Mouse (Mus musculus) liver, embryonic 16.5 days (tissue): ENCODE data around the gene Agap1. TPM values are rescaled to one million over a fixed set of nuclear protein-coding genes. Genes with fewer than 3 reads are reported as not detected.

ENCODE experiments used
- ATAC-seq: fragments of 200-750 bp; cut with Nextera tagmentation; 2 replicates; pipeline ENCODE4 v1.8.0; 2017; ENCODE audit warnings: low read depth, mild to moderate bottlenecking, moderate number of reproducible peaks, moderate library complexity
- H3K27ac ChIP-seq: fragments of 300-500 bp; sonication (generic); 2 replicates; pipeline ENCODE4 v1.5.1; 2014; ENCODE audit warnings: mild to moderate bottlenecking, low read length
- H3K27me3 ChIP-seq: fragments of 300-500 bp; sonication (generic); 2 replicates; pipeline ENCODE4 v1.6.1; 2014; ENCODE audit warnings: low read depth, low read length, mixed read lengths; ENCODE audit not compliant: control insufficient read depth, insufficient read depth
- H3K36me3 ChIP-seq: fragments of 300-500 bp; sonication (generic); 2 replicates; pipeline ENCODE4 v1.6.1; 2014; ENCODE audit warnings: mild to moderate bottlenecking; ENCODE audit not compliant: control insufficient read depth, insufficient read depth
- H3K4me1 ChIP-seq: fragments of 300-500 bp; sonication (generic); 2 replicates; pipeline ENCODE4 v1.6.1; 2014; ENCODE audit warnings: low read depth, low read length, mixed read lengths; ENCODE audit not compliant: control insufficient read depth
- H3K4me2 ChIP-seq: fragments of 300-500 bp; sonication (generic); 2 replicates; pipeline ENCODE4 v1.6.1; 2014; ENCODE audit warnings: low read depth, low read length, mixed read lengths
- H3K4me3 ChIP-seq: fragments of 300-500 bp; sonication (generic); 2 replicates; pipeline ENCODE4 v1.5.1; 2014; ENCODE audit warnings: low read depth, mild to moderate bottlenecking, low read length
- H3K9ac ChIP-seq: fragments of 300-500 bp; sonication (generic); 2 replicates; pipeline ENCODE4 v1.6.1; 2014; ENCODE audit warnings: low read depth, low read length
- H3K9me3 ChIP-seq: fragments of 300-500 bp; sonication (generic); replicated peaks from 2 replicates; pipeline ENCODE4 v1.6.1; 2016; ENCODE audit warnings: low read length; ENCODE audit not compliant: control insufficient read depth
- WGBS: fragments of 180-500 bp; shearing (Covaris S2); extraction: QIAGEN DNeasy Blood & Tissue Kit; methylation state at CpG from one replicate; pipeline ENCODE4 v1.1.7; 2014; ENCODE audit not compliant: insufficient replicate concordance; 5-methylcytosine and 5-hydroxymethylcytosine counted together
- polyA plus RNA-seq: library from polyadenylated mRNA; unstranded; fragments of >200 nt; fragmentation: Nextera tagmentation; extraction: Ambion mirVana; gene quantifications from 2 replicates; pipeline ENCODE4 v1.2.1, GENCODE M21; 2015

Agap1 gene
- polyA plus RNA-seq, 1 experiment from 2014 or later = 1.1 TPM

GRCm38 (mm10) chr1:89751344-89751743 lies 296.7 kb downstream of the Agap1 start:
- no peaks in the 10 kb centered on the region for H3K4me1 ChIP-seq
- H3K4me3 ChIP-seq = no peak overlapping the region
- no peak overlapping the region for H3K4me2 ChIP-seq
- no peak overlapping the region for H3K9ac ChIP-seq
- H3K36me3 ChIP-seq = no peaks in the 10 kb centered on the region
- no peaks in the 10 kb centered on the region for H3K9me3 ChIP-seq
- no peak for ATAC-seq
- H3K27ac ChIP-seq = no peak overlapping the region
- H3K27me3 ChIP-seq = no peaks in the 10 kb centered on the region
- WGBS = 77% methylated on average over 11 of the region's 11 CpGs

DNA sequence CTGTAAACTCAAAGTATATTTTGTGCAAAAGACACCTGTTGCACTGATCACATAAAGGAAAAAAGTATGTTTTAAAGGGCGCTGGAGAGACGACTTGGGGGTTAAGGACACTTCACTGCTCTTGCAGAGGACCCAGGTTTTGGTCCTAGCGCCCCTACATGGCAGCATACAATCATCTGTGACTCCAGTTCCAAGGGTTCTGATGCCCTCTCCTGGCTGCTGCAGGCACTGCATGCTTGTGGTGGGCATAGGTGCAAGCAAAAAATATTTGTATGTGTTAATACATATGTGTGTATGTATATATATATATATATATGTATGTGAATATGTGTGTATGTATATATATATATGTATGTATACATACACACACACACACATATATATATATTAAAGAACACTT lies 298.1 kb downstream of the Agap1 start:
- Histone ChIP-seq H3K36me3 (no peaks in the 10 kb centered on the region), H3K27ac (no peak overlapping the region), H3K9ac (no peak overlapping the region), H3K4me2 (no peak overlapping the region), H3K27me3 (no peaks in the 10 kb centered on the region), H3K4me3 (no peak overlapping the region), H3K9me3 (no peaks in the 10 kb centered on the region), H3K4me1 (no peaks in the 10 kb centered on the region)
- 65% methylated on average over 3 of the region's 3 CpGs for WGBS
- no peak for ATAC-seq

- H3K4me2 ChIP-seq = no peak overlapping the region
- ATAC-seq = no peak
- H3K27me3 ChIP-seq = no peaks in the 10 kb centered on the region
- no peaks in the 10 kb centered on the region for H3K36me3 ChIP-seq
- no peak overlapping the region for H3K9ac ChIP-seq
- no peak overlapping the region for H3K27ac ChIP-seq
- 66% methylated on average over 12 of the region's 12 CpGs for WGBS
- no peak overlapping the region for H3K4me3 ChIP-seq
- H3K9me3 ChIP-seq = no peaks in the 10 kb centered on the region
- no peaks in the 10 kb centered on the region for H3K4me1 ChIP-seq
Observed at GRCm38 (mm10) chr1:89755358-89755757, 300.8 kb downstream of the Agap1 start.

GRCm38 (mm10) chr1:89756387-89756786 lies 301.8 kb downstream of the Agap1 start:
- Histone ChIP-seq H3K4me3 (no peak overlapping the region), H3K4me2 (no peak overlapping the region), H3K9ac (no peak overlapping the region), H3K27ac (no peak overlapping the region), H3K36me3 (no peaks in the 10 kb centered on the region), H3K9me3 (no peaks in the 10 kb centered on the region), H3K4me1 (no peaks in the 10 kb centered on the region), H3K27me3 (no peaks in the 10 kb centered on the region)
- no peak for ATAC-seq
- whole genome bisulfite sequencing = 57% methylated on average over 8 of the region's 8 CpGs

DNA sequence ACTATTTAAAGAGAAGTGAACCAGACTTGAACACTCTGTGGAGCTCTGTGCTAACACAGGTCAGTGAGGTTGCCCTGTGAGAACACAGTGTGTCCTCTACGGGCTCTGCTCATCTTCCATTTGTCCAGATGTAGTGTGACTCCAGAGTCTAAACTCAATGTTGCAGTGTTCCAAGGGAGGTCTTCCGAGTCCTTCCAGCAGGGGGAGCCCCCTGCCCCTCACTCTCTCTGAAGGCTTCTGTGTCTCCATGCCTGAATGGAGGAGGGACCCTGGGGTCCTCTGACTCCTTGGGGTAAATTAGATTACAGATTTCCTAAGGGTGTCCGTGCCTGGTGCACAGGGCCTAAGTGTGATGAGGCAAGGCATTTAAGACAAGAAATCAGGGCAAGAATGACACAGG lies 302.9 kb downstream of the Agap1 start:
- Histone ChIP-seq H3K36me3 (no peaks in the 10 kb centered on the region), H3K27ac (no peak overlapping the region), H3K4me1 (no peaks in the 10 kb centered on the region), H3K9ac (no peak overlapping the region), H3K9me3 (no peaks in the 10 kb centered on the region), H3K4me2 (no peak overlapping the region), H3K4me3 (no peak overlapping the region), H3K27me3 (no peaks in the 10 kb centered on the region)
- ATAC-seq = no peak
- 40% methylated on average over 3 of the region's 3 CpGs for WGBS

GRCm38 (mm10) chr1:89763912-89764311 lies 309.3 kb downstream of the Agap1 start:
- no peak overlapping the region for H3K4me3 ChIP-seq
- H3K4me1 ChIP-seq = no peaks in the 10 kb centered on the region
- H3K9me3 ChIP-seq = no peaks in the 10 kb centered on the region
- no peaks in the 10 kb centered on the region for H3K36me3 ChIP-seq
- WGBS = 54% methylated on average over 3 of the region's 3 CpGs
- no peak overlapping the region for H3K27ac ChIP-seq
- H3K4me2 ChIP-seq = no peak overlapping the region
- H3K27me3 ChIP-seq = no peaks in the 10 kb centered on the region
- ATAC-seq = no peak
- no peak overlapping the region for H3K9ac ChIP-seq

DNA sequence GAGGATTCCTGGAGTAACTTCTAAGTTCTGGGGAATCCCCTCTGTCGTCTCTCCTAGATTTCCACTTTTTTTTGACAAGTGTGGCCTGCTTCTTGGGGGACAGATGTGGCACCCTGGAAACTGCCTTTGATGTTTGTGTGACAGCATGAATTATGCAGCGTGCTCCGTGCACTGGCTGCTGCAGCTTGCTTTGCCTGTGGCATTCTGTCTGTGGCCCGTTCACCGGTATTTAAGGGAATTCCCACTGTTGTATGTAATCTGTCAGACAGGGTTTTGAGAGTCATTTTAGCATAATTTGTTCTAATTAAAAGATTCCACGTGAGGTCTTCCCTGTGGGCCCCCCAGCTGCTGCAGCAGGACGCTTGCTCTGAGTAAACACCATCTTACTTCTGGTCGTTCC lies 312.3 kb downstream of the Agap1 start:
- ATAC-seq = no peak
- H3K27me3 ChIP-seq = no peaks in the 10 kb centered on the region
- no peak overlapping the region for H3K4me2 ChIP-seq
- no peak overlapping the region for H3K9ac ChIP-seq
- H3K27ac ChIP-seq = no peak overlapping the region
- H3K4me1 ChIP-seq = no peaks in the 10 kb centered on the region
- no peak overlapping the region for H3K4me3 ChIP-seq
- H3K36me3 ChIP-seq = no peaks in the 10 kb centered on the region
- no peaks in the 10 kb centered on the region for H3K9me3 ChIP-seq
- WGBS = 62% methylated on average over 8 of the region's 8 CpGs

DNA sequence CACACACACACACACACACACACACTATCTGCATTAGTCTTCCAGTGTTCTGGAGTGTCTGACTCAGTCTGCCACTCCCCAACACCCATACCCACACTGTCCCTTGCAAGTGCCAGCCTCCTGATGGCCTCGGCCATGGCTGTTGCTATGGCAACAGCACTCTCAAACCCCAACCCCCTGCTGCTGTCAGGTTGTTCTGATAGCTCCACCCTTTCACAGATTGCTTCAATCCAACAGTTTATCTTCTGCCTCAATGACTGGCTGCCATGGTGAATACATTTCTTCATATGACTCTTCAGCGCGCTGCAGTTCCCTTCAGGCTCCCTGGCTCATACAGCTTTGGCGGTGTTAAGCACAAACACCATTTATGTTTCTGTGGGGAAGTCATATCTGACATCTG lies 315.0 kb downstream of the Agap1 start:
- no peak overlapping the region for H3K27ac ChIP-seq
- H3K9me3 ChIP-seq = no peaks in the 10 kb centered on the region
- H3K4me2 ChIP-seq = no peak overlapping the region
- no peaks in the 10 kb centered on the region for H3K27me3 ChIP-seq
- WGBS = 77% methylated on average over 4 of the region's 4 CpGs
- no peak overlapping the region for H3K4me3 ChIP-seq
- no peak for ATAC-seq
- no peaks in the 10 kb centered on the region for H3K36me3 ChIP-seq
- H3K9ac ChIP-seq = no peak overlapping the region
- H3K4me1 ChIP-seq = no peaks in the 10 kb centered on the region

DNA sequence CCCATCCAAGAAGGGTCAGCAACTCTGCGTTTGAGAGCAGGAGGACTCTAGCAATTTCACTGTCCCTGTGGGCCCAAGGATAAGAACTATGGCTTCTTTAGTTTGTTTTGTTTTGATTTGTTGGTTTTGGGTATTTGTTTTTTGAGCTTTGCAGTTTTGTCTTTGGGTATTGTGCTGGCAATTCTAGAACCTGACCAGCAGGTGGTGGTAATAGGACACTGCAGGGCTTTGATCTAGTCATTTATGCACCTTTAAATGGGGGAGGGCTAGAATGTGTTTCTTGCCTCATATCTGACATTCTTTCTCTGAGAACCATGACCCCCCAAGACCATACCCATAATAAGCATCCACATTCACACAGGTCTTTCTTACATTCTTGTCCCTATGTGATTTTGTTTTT lies 315.7 kb downstream of the Agap1 start:
- 54% methylated on average over 1 of the region's 1 CpGs for WGBS

DNA sequence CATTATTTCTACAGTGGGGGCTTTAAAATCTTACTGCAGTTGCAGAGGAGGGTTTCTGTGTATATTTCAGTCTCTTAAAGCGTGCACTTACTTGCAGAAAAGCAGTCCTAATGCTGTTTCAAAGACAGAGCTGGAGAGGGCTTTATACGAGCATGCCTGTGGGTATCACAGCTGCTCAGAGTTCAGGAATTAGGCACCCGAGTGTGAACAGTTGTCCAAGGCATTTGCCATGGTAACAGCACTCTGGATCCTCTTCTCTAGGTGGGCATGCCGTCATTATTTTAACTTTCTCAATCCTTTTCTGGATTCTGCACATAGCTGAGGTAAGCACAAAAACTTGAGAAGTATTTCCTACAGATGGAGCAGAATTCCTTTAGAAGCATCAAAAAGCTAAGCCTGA lies 321.1 kb downstream of the Agap1 start:
- 60% methylated on average over 4 of the region's 4 CpGs for WGBS
- Histone ChIP-seq H3K4me1 (no peaks in the 10 kb centered on the region), H3K9me3 (no peaks in the 10 kb centered on the region), H3K27ac (no peak overlapping the region), H3K36me3 (no peaks in the 10 kb centered on the region), H3K4me2 (no peak overlapping the region), H3K9ac (no peak overlapping the region), H3K4me3 (no peak overlapping the region), H3K27me3 (no peaks in the 10 kb centered on the region)
- ATAC-seq = no peak

More for the DNA sequence above, 315.7 kb downstream of the Agap1 start:
- Histone ChIP-seq H3K27ac (no peak overlapping the region), H3K27me3 (no peaks in the 10 kb centered on the region), H3K4me3 (no peak overlapping the region), H3K9me3 (no peaks in the 10 kb centered on the region), H3K9ac (no peak overlapping the region), H3K4me1 (no peaks in the 10 kb centered on the region), H3K36me3 (no peaks in the 10 kb centered on the region), H3K4me2 (no peak overlapping the region)
- no peak for ATAC-seq
